Mouse (Mus musculus) heart, adult 2 months (tissue): ENCODE measurements around the gene Rpa3. TPM values are rescaled to one million over a fixed set of nuclear protein-coding genes. Genes with fewer than 3 reads are reported as not detected.

ENCODE experiments used
- DNase-seq, 2 experiments: peaks; one replicate each; pipeline ENCODE4 v3.0.0; 2021
- H3K27ac ChIP-seq: fragments of 200-600 bp; 2 replicates; pipeline ENCODE4 v1.8.1; 2022
- H3K27me3 ChIP-seq: fragments of 200-500 bp; 2 replicates; pipeline ENCODE4 v1.6.1; 2012; ENCODE audit warnings: mild to moderate bottlenecking, low read length, inconsistent platforms, mixed read lengths; ENCODE audit not compliant: control insufficient read depth, insufficient read depth
- H3K36me3 ChIP-seq: fragments of 200-500 bp; 2 replicates; pipeline ENCODE4 v1.6.1; 2012; ENCODE audit warnings: low read length, inconsistent platforms; ENCODE audit not compliant: control insufficient read depth, insufficient read depth
- H3K4me1 ChIP-seq: fragments of 200-500 bp; 2 replicates; pipeline ENCODE4 v1.6.1; 2011; ENCODE audit warnings: low read length; ENCODE audit not compliant: control insufficient read depth, insufficient read depth
- H3K4me3 ChIP-seq: fragments of 200-600 bp; 2 replicates; pipeline ENCODE4 v1.8.1; 2022
- H3K79me2 ChIP-seq: fragments of 200-500 bp; replicated peaks from 2 replicates; pipeline ENCODE4 v1.6.1; 2012; ENCODE audit warnings: mild to moderate bottlenecking, inconsistent platforms, low read length, moderate library complexity, mixed read lengths; ENCODE audit not compliant: control insufficient read depth, insufficient read depth
- H3K9ac ChIP-seq: fragments of 200-500 bp; 2 replicates; pipeline ENCODE4 v1.6.1; 2012; ENCODE audit warnings: low read depth, mild to moderate bottlenecking, control low read depth, inconsistent platforms, low read length, mixed read lengths
- CTCF ChIP-seq: fragments of 200-600 bp; IDR thresholded peaks from 2 replicates; pipeline ENCODE4 v1.8.1; 2022; ENCODE audit warnings: antibody characterized with exemption, mild to moderate bottlenecking, moderate library complexity
- EP300 ChIP-seq: fragments of 200-500 bp; IDR thresholded peaks from 2 replicates; pipeline ENCODE4 v1.6.1; 2011; ENCODE audit warnings: low read depth, low read length, control low read depth; ENCODE audit not compliant: insufficient read depth
- POLR2A ChIP-seq: fragments of 200-500 bp; IDR thresholded peaks from 2 replicates; pipeline ENCODE4 v1.6.1; 2011; ENCODE audit warnings: mild to moderate bottlenecking, low read depth, low read length, control low read depth; ENCODE audit not compliant: insufficient read depth
- WGBS: fragments of 180-500 bp; shearing (Covaris S2); methylation state at CpG from one replicate; pipeline ENCODE4 v1.1.7; 2018; 5-methylcytosine and 5-hydroxymethylcytosine counted together
- intact Hi-C: fragments of 180-260 bp; cut with DNase I; formaldehyde crosslinking; loops from one replicate; pipeline ENCODE4 v1.15.1; 2025
- polyA plus RNA-seq: library from polyadenylated mRNA; depleted of rRNA; stranded (reverse); fragments of >200 nt; gene quantifications from 2 replicates; pipeline ENCODE4 v1.2.3, GENCODE M21; 2012
- total RNA-seq, 2 experiments: library from RNA; stranded (reverse); gene quantifications; 2 replicates each; pipeline ENCODE4 v1.2.3; 2021

Gene Rpa3
- total and polyA plus RNA-seq, 3 experiments: 4.5 to 18.6 (median 16.5) TPM

GRCm38 (mm10) chr6:8276431-8276830 is 17.5 kb upstream of the Rpa3 start:
- H3K27me3 ChIP-seq: no peaks in the 10 kb centered on the region
- DNase-seq: no peak
- intact Hi-C loops: loop anchor here (5.0 to 10.0 kb wide), 2 partner anchors 66 to 418 kb away; no protein-coding TSS in a partner anchor
- H3K27ac ChIP-seq: no peak overlapping the region
- H3K36me3 ChIP-seq: no peaks in the 10 kb centered on the region; the same call in 1 of the 2 replicates
- no peaks in the 10 kb centered on the region for H3K79me2 ChIP-seq
- no peak overlapping the region for H3K9ac ChIP-seq
- H3K4me3 ChIP-seq: no peak overlapping the region
- 58% methylated on average over 4 of the region's 4 CpGs for whole genome bisulfite sequencing
- peaks cover 1% of the 10 kb centered on the region; the same call in 1 of the 2 replicates for H3K4me1 ChIP-seq
- no peak for TF ChIP-seq POLR2A
- no peak for TF ChIP-seq CTCF
- no peak for TF ChIP-seq EP300

GRCm38 (mm10) chr6:8275098-8275497 is 16.1 kb upstream of the Rpa3 start:
- H3K4me1 ChIP-seq: peaks cover 1% of the 10 kb centered on the region; the same call in 1 of the 2 replicates
- H3K9ac ChIP-seq: no peak overlapping the region
- H3K27ac ChIP-seq: peak overlapping the region; percentile 5; the same call in 1 of the 2 replicates
- no peak overlapping the region for H3K4me3 ChIP-seq
- H3K27me3 ChIP-seq: no peaks in the 10 kb centered on the region
- no peaks in the 10 kb centered on the region; the same call in 1 of the 2 replicates for H3K36me3 ChIP-seq
- no peaks in the 10 kb centered on the region for H3K79me2 ChIP-seq
- intact Hi-C loops: loop anchor here (1.0 to 10.0 kb wide), 4 partner anchors 67 to 556 kb away; no protein-coding TSS in a partner anchor
- TF ChIP-seq POLR2A (no peak), EP300 (no peak), CTCF (peak; percentile 72)
- peak; percentile 49 to 63 for DNase-seq
- WGBS: 0% methylated on average over 1 of the region's 1 CpGs

GRCm38 (mm10) chr6:8274387-8275054 is 15.5 kb upstream of the Rpa3 start:
- H3K27ac ChIP-seq: no peak overlapping the region; the same call in 1 of the 2 replicates
- intact Hi-C loops: loop anchor here (1.0 to 10.0 kb wide), 7 partner anchors 68 to 557 kb away; no protein-coding TSS in a partner anchor
- no peaks in the 10 kb centered on the region for H3K27me3 ChIP-seq
- DNase-seq: peak; percentile 30 to 55
- H3K36me3 ChIP-seq: no peaks in the 10 kb centered on the region; the same call in 1 of the 2 replicates
- peaks cover 1% of the 10 kb centered on the region; the same call in 1 of the 2 replicates for H3K4me1 ChIP-seq
- H3K79me2 ChIP-seq: no peaks in the 10 kb centered on the region
- H3K4me3 ChIP-seq: no peak overlapping the region
- 23% methylated on average over 6 of the region's 6 CpGs for WGBS
- no peak overlapping the region; the same call in 1 of the 2 replicates for H3K9ac ChIP-seq
- TF ChIP-seq POLR2A: no peak
- TF ChIP-seq EP300: no peak
- peak; percentile 84 for TF ChIP-seq CTCF

GRCm38 (mm10) chr6:8271047-8271446 is 12.1 kb upstream of the Rpa3 start:
- H3K4me1 ChIP-seq: peaks cover 1% of the 10 kb centered on the region; the same call in 1 of the 2 replicates
- intact Hi-C loops: loop anchor here (5.0 to 10.0 kb wide), 4 partner anchors 204 to 539 kb away; no protein-coding TSS in a partner anchor
- no peaks in the 10 kb centered on the region; the same call in 1 of the 2 replicates for H3K36me3 ChIP-seq
- no peaks in the 10 kb centered on the region for H3K79me2 ChIP-seq
- no peaks in the 10 kb centered on the region for H3K27me3 ChIP-seq
- no peak for DNase-seq
- H3K27ac ChIP-seq: no peak overlapping the region
- TF ChIP-seq CTCF (no peak), EP300 (no peak), POLR2A (no peak)
- WGBS: 94% methylated on average over 3 of the region's 3 CpGs
- H3K4me3 ChIP-seq: no peak overlapping the region
- H3K9ac ChIP-seq: no peak overlapping the region

- TF ChIP-seq EP300 (no peak), CTCF (no peak), POLR2A (no peak)
- Histone ChIP-seq H3K27ac (peak overlapping the region; percentile 73), H3K9ac (peak overlapping the region; percentile 70), H3K36me3 (peaks cover 2% of the 10 kb centered on the region; the same call in 1 of the 2 replicates), H3K27me3 (no peaks in the 10 kb centered on the region), H3K4me1 (no peaks in the 10 kb centered on the region), H3K4me3 (peak overlapping the region; percentile 92), H3K79me2 (peaks cover 3% of the 10 kb centered on the region; the same call in 1 of the 2 replicates)
- DNase-seq: no peak
- intact Hi-C loops: loop anchor here (1.0 to 5.0 kb wide), 2 partner anchors 50 to 248 kb away; partner anchors contain the start of genes Glcci1 and Mios
- WGBS: under 1% methylated on average over 8 of the region's 8 CpGs
Measured at GRCm38 (mm10) chr6:8259667-8260044, 683 bp upstream of the Rpa3 start.

GRCm38 (mm10) chr6:8258316-8258715 is 657 bp downstream of the Rpa3 start:
- DNase-seq: no peak
- peaks cover 3% of the 10 kb centered on the region; the same call in 1 of the 2 replicates for H3K79me2 ChIP-seq
- peak overlapping the region; percentile 92 for H3K4me3 ChIP-seq
- no peaks in the 10 kb centered on the region for H3K27me3 ChIP-seq
- peak overlapping the region; percentile 83 for H3K27ac ChIP-seq
- H3K9ac ChIP-seq: no peak overlapping the region; the same call in 1 of the 2 replicates
- 2% methylated on average over 6 of the region's 6 CpGs for WGBS
- no peaks in the 10 kb centered on the region for H3K4me1 ChIP-seq
- intact Hi-C loops: loop anchor here (5.0 kb wide), 1 partner anchor 249 kb away; the partner anchor contains the start of gene Glcci1
- no peak for TF ChIP-seq CTCF
- no peak for TF ChIP-seq POLR2A
- no peak for TF ChIP-seq EP300
- peaks cover 2% of the 10 kb centered on the region; the same call in 1 of the 2 replicates for H3K36me3 ChIP-seq
